Mouse (Mus musculus) inflammation-experienced regulatory T-cells, adult 6 months (primary cell): ENCODE data around the gene Zfp687. TPM values are rescaled to one million over a fixed set of nuclear protein-coding genes. Genes with fewer than 3 reads are reported as not detected.

Experiments
- ATAC-seq: one replicate; pipeline ENCODE4 v1.8.0; 2017
- polyA plus RNA-seq, 3 experiments: library from polyadenylated mRNA; unstranded; fragments of 100-300 nt; shearing (Covaris generic); gene quantifications; one replicate each; pipeline ENCODE4 v1.2.1; 2017

Zfp687 gene
- polyA plus RNA-seq, 3 experiments from 2014 or later, result 12.2 to 16.5 (median 12.4) TPM

DNA sequence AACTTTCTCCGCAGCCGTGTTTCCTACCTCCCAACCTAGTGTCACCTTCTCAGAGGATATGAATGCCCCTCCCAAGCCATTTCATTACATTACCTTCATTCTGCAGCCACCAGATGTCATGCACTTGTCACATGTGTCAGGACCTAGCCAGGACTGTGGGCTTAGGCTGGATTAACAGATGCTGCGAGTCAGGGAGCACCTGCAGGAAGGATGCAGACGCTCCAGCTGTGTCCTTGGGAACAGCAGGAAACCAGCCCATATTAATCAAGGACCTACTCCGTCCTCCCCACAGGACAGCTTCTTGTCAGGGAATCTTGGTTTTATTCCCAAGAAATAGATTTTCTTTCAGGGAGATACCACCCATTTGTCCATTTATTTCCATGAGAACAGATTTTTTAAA, 54.9 kb downstream of the Zfp687 start:
- no peak for ATAC-seq

DNA sequence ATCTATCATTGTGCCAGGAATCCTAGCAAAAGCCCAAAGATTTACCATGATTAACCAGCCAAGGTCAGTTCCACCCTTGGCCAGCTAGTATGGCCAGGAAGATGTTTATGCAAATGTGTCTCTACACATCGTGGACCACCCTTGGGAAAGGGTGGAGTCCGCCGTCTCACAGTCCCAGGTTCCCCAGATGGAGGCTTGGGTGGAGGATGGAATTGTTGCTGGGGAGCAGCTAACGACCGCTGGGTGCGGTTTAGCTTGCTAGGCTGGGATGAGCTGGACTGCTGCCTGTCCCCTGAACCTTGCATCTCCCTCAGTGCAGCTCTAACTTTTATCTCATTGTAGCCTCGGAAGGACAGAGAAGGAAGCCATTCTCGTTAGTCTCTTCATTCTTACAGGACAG, 55.4 kb downstream of the Zfp687 start:
- no peak for ATAC-seq

DNA sequence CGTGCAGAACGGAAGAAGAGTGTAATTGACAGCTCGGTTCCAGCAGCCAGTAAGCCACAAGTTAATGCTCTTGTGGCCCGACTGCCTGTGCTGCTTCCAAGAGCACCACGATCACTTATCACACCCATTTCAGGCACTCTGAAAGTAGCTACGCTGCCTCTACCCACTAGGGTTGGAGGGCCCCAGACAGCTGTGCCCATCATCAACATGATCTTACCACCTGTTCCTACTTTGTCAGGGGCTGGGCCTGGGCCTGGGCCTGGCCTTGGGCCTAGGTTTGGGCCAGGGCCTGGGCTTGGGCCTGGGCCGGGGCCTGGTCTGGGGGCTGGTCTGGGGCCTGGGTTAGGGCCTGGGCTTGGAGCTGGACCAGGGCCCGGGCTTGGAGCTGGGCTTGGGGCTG, 57.0 kb downstream of the Zfp687 start:
- no peak for ATAC-seq

Other genes starting within 250 kb of the Zfp687 start
- under 1 TPM in 1 of 3 experiments, not detected in 2; 0.11 TPM for gene Cgn, start 229.0 kb downstream of the Zfp687 start, polyA plus RNA-seq
- gene Pogz, start 177.9 kb downstream of the Zfp687 start, polyA plus RNA-seq, result 10 to 100 TPM in 2 of 3 experiments, 1 to 10 TPM in 1; 9.4 to 20.5 (median 15.2) TPM
- gene Psmb4, start 128.5 kb downstream of the Zfp687 start, polyA plus RNA-seq, result 100 to 1,000 TPM; 120 to 202 (median 164) TPM
- gene Selenbp1, start 82.4 kb downstream of the Zfp687 start, polyA plus RNA-seq, result 1 to 10 TPM in 2 of 3 experiments, under 1 TPM in 1; 0.36 to 2.2 (median 1.5) TPM
- 10 to 100 TPM in 2 of 3 experiments, 1 to 10 TPM in 1; 9.6 to 14.4 (median 13.8) TPM for gene Rfx5, start 61.4 kb downstream of the Zfp687 start, polyA plus RNA-seq
- gene Pi4kb, start 40.7 kb downstream of the Zfp687 start, polyA plus RNA-seq, result 10 to 100 TPM in 2 of 3 experiments, 1 to 10 TPM in 1; 9.1 to 12.7 (median 10.6) TPM
- 100 to 1,000 TPM; 175 to 191 (median 181) TPM for gene Psmd4, start 27.2 kb upstream of the Zfp687 start, polyA plus RNA-seq
- 10 to 100 TPM; 16.7 to 22.4 (median 17.6) TPM for gene Pip5k1a, start 91.5 kb upstream of the Zfp687 start, polyA plus RNA-seq
- 10 to 100 TPM; 64.0 to 70.0 (median 66.7) TPM for gene Vps72, start 95.6 kb upstream of the Zfp687 start, polyA plus RNA-seq
- gene Tmod4, start 109.0 kb upstream of the Zfp687 start, polyA plus RNA-seq, result 1 to 10 TPM; 1.8 to 2.5 (median 2.1) TPM
- gene Scnm1, start 118.6 kb upstream of the Zfp687 start, polyA plus RNA-seq, result 100 to 1,000 TPM in 2 of 3 experiments, 10 to 100 TPM in 1; 81.4 to 113 (median 106) TPM
- 10 to 100 TPM; 14.6 to 32.0 (median 30.8) TPM for gene Lysmd1, start 118.6 kb upstream of the Zfp687 start, polyA plus RNA-seq
- 100 to 1,000 TPM; 180 to 236 (median 220) TPM for gene Tnfaip8l2, start 126.9 kb upstream of the Zfp687 start, polyA plus RNA-seq
- gene Sema6c, start 145.0 kb upstream of the Zfp687 start, polyA plus RNA-seq, result under 1 TPM in 1 of 3 experiments, not detected in 2; 0.16 TPM
- 10 to 100 TPM; 28.0 to 52.1 (median 31.8) TPM for gene Gabpb2, start 202.5 kb upstream of the Zfp687 start, polyA plus RNA-seq
- gene Cdc42se1, start 213.3 kb upstream of the Zfp687 start, polyA plus RNA-seq, result 100 to 1,000 TPM; 179 to 293 (median 202) TPM
- 10 to 100 TPM; 17.5 to 21.6 (median 18.8) TPM for gene Mllt11, start 216.7 kb upstream of the Zfp687 start, polyA plus RNA-seq
- gene Gm128, start 226.2 kb upstream of the Zfp687 start, polyA plus RNA-seq, result under 1 TPM; 0.49 to 0.94 (median 0.85) TPM
- gene Bnipl, start 235.7 kb upstream of the Zfp687 start, polyA plus RNA-seq, result under 1 TPM in 1 of 3 experiments, not detected in 2; 0.52 TPM